In genomic region chr3:93202499-93202898, GRCm38 (mm10) we compare ENCODE assay signal across 36 mouse cellular contexts. TPM values are rescaled to one million over a fixed set of nuclear protein-coding genes. Genes with fewer than 3 reads are reported as not detected.
"Had no signal": no experiment of that assay in that cellular context is flagged by ENCODE, and none has a peak within 500 bp of the region (broad histone marks: within the 10 kb centered on the region; RNA-seq: fewer than 3 reads in every experiment).

No protein-coding gene starts in this region.

- H3K27me3 ChIP-seq: heart, embryonic 12.5 days; hindbrain, embryonic 13.5 days; hindbrain, embryonic 15.5 days; intestine, embryonic 15.5 days; limb, embryonic 13.5 days had no signal

- H3K27ac ChIP-seq: gastrocnemius, adult 2 months; hindbrain, embryonic 10.5 days; hindbrain, embryonic 13.5 days; hindbrain, embryonic 15.5 days; intestine, embryonic 15.5 days; layer of hippocampus, adult 2 months; left cerebral cortex, adult 2 months; limb, embryonic 13.5 days; liver, embryonic 14.5 days had no signal

- DNase-seq: gastrocnemius, adult 2 months; gastrocnemius, postnatal 10 days; gastrocnemius, postnatal 25 days; heart, adult 18-20 months; heart, postnatal 10 days; heart, postnatal 4 days; kidney, adult 18-20 months; kidney, adult 9 months; kidney, postnatal 10 days; kidney, postnatal 25 days; kidney, postnatal 4 days; liver had no signal

- H3K4me1 ChIP-seq: heart, embryonic 12.5 days; hindbrain, embryonic 10.5 days; hindbrain, embryonic 13.5 days; hindbrain, embryonic 15.5 days; intestine, embryonic 15.5 days; limb, embryonic 13.5 days had no signal

- H3K9ac ChIP-seq: heart, embryonic 12.5 days; hindbrain, embryonic 13.5 days; hindbrain, embryonic 15.5 days; intestine, embryonic 15.5 days; limb, embryonic 13.5 days; liver, embryonic 14.5 days had no signal

- ATAC-seq: inflammation-experienced regulatory T-cells, adult 6 months; intestine, embryonic 15.5 days; intestine, postnatal 0 days had no signal

- H3K9me3 ChIP-seq: intestine, embryonic 15.5 days had no signal

- H3K4me3 ChIP-seq: gastrocnemius, adult 2 months; heart, embryonic 12.5 days; hindbrain, embryonic 10.5 days; hindbrain, embryonic 13.5 days; hindbrain, embryonic 15.5 days; intestine, embryonic 15.5 days; layer of hippocampus, adult 2 months; left cerebral cortex, adult 2 months; limb, embryonic 13.5 days had no signal

- H3K36me3 ChIP-seq: heart, embryonic 12.5 days; hindbrain, embryonic 10.5 days; hindbrain, embryonic 13.5 days; hindbrain, embryonic 15.5 days; intestine, embryonic 15.5 days; limb, embryonic 13.5 days had no signal

- H3K4me2 ChIP-seq: heart, embryonic 12.5 days; hindbrain, embryonic 13.5 days; hindbrain, embryonic 15.5 days; intestine, embryonic 15.5 days; limb, embryonic 13.5 days; liver, embryonic 11.5 days had no signal

RNA-seq across cellular contexts. Expression of gene Flg2, which starts 5.4 kb away (rescaled TPM):
- total RNA-seq: gastrocnemius, adult 2 months; gastrocnemius, postnatal 10 days; gastrocnemius, postnatal 25 days; granulocyte monocyte progenitor cell, adult 5-6 weeks; heart, adult 18-20 months; heart, postnatal 10 days; heart, postnatal 25 days; heart, postnatal 4 days; layer of hippocampus, adult 2 months; layer of hippocampus, postnatal 10 days; layer of hippocampus, postnatal 25 days; left cerebral cortex, adult 2 months; left cerebral cortex, postnatal 14 days; left cerebral cortex, postnatal 36 days had no signal
- polyA plus RNA-seq: frontal cortex, adult 2 months; heart, embryonic 12.5 days; heart, embryonic 14.5 days; heart, embryonic 16.5 days; hindbrain, embryonic 10.5 days; hindbrain, embryonic 13.5 days; hindbrain, embryonic 15.5 days; inflammation-experienced regulatory T-cells, adult 6 months; intestine, embryonic 15.5 days; intestine, postnatal 0 days; limb, embryonic 11.5 days; limb, embryonic 13.5 days; liver, embryonic 11.5 days; liver, embryonic 14.5 days; liver, embryonic 16.5 days had no signal

RNA-seq across cellular contexts. Expression of gene Crnn, which starts 57.9 kb away (rescaled TPM):
- total RNA-seq: gastrocnemius, adult 2 months; gastrocnemius, postnatal 10 days; gastrocnemius, postnatal 25 days; gastrocnemius, postnatal 4 days; granulocyte monocyte progenitor cell, adult 5-6 weeks; heart, adult 18-20 months; heart, postnatal 10 days; heart, postnatal 25 days; heart, postnatal 4 days; layer of hippocampus, adult 2 months; layer of hippocampus, postnatal 10 days; layer of hippocampus, postnatal 25 days; left cerebral cortex, adult 2 months; left cerebral cortex, postnatal 14 days; left cerebral cortex, postnatal 36 days had no signal
- polyA plus RNA-seq: frontal cortex, adult 2 months; heart, embryonic 12.5 days; heart, embryonic 14.5 days; hindbrain, embryonic 10.5 days; hindbrain, embryonic 13.5 days; hindbrain, embryonic 15.5 days; inflammation-experienced regulatory T-cells, adult 6 months; intestine, embryonic 15.5 days; intestine, postnatal 0 days; limb, embryonic 11.5 days; limb, embryonic 13.5 days; liver, embryonic 11.5 days; liver, embryonic 14.5 days; liver, embryonic 16.5 days had no signal
